Mouse (Mus musculus) ovary, adult 2 months (tissue): ENCODE data around the gene Dcaf6. TPM values are rescaled to one million over a fixed set of nuclear protein-coding genes. Genes with fewer than 3 reads are reported as not detected.

Experiments used
- polyA plus RNA-seq: library from polyadenylated mRNA; depleted of rRNA; stranded (reverse); fragments of >200 nt; gene quantifications from 2 replicates; pipeline ENCODE4 v1.2.3, GENCODE M21; 2012; rRNA removed

Dcaf6 gene
- polyA plus RNA-seq = 16.9 and 22.6 TPM in 2 replicates

DNA sequence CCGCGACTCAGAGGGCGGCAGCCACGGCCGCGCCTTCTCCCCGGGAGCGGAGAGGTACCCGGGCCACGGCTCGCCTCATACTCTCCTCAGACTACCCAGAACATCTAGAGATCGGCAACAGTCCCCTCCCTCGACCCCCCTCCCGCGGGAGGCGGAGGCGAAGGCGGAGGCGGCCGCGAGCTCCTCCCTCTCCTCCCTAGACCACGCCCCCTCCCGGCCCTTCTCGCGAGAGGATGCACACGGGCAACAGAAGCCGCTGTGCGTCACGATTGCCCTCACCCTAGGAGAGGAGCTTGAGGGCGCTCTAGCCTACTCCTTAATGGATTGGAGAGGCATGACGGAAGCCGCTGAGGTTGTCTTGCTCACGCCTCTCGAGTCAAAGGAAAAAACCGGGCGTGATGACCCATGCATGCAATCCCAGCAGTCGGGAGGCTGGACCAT lies at the start of gene Dcaf6, which contains the start of gene Mpc2:
TSS of gene Dcaf6 (minus strand) at position 116 of the 441 bp plus-strand sequence.
TSS of gene Mpc2 (plus strand) at position 278 of the 441 bp plus-strand sequence.

DNA sequence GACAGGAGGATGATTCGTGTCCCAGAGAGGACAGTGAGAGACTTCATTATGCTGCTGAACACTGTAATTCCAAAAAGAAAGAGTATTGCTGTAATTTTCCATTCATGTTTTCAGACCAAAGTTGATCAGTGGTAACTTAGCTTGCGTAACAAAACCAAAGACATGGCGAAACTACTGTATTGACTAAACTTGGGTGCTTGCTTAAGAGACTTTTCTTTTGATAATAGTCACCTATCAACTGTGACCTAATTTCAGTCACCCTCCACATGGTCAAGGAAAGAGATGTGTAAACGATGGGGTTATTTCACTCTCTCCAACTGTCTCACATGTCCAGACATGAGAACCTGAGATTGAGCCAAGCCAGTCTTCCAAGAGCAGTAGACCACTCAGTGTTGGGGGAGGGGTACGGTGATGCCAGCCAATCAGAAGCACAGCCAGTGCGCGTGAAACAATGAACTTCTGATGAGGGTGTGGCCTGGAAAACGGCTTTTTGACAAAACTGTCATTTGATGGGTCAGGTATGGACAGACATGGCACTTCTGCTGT lies 24.5 kb upstream of the Dcaf6 start, which contains the start of gene Adcy10:
TSS of gene Adcy10 (plus strand) at position 496 of the 546 bp plus-strand sequence.

DNA sequence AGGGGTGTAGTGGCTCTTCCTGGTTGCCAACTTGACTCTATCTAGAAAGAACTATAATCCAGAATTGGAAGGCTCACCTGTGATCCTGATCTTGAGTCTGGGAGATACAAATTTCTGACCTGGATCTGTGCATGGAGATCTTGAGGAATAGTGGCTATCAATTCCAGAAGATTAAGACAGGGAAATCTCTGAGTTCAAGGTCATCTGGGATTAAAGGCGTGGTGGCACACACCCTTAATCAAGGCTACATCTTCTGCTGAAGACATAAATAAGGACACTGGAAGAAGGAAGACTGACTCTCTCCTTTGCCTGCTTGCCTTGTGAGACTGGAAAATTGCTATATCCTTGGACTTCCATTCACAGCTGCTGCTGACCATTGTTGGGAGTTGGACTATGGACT lies 164.8 kb downstream of the Dcaf6 start, which contains the start of gene Gpr161:
TSS of gene Gpr161 (plus strand) at position 301 of the 400 bp plus-strand sequence.

Other genes starting within 250 kb of the Dcaf6 start
- gene Tiprl, start 223.5 kb downstream of the Dcaf6 start, polyA plus RNA-seq = 26.9 and 51.1 TPM in 2 replicates
- gene Gpr161, start 164.7 kb downstream of the Dcaf6 start, polyA plus RNA-seq = 9.1 and 11.5 TPM in 2 replicates
- gene Mpc2, start 162 bp upstream of the Dcaf6 start, polyA plus RNA-seq = 67.7 and 71.8 TPM in 2 replicates
- gene Adcy10, start 24.7 kb upstream of the Dcaf6 start, polyA plus RNA-seq = not detected in 2 replicates
- 81.2 and 88.5 TPM in 2 replicates for gene Mpzl1, start 174.1 kb upstream of the Dcaf6 start, polyA plus RNA-seq
- 11.8 and 15.7 TPM in 2 replicates for gene Rcsd1, start 249.3 kb upstream of the Dcaf6 start, polyA plus RNA-seq